Comparison of ENCODE assay signal across 8 mouse cellular contexts in the genomic region with DNA sequence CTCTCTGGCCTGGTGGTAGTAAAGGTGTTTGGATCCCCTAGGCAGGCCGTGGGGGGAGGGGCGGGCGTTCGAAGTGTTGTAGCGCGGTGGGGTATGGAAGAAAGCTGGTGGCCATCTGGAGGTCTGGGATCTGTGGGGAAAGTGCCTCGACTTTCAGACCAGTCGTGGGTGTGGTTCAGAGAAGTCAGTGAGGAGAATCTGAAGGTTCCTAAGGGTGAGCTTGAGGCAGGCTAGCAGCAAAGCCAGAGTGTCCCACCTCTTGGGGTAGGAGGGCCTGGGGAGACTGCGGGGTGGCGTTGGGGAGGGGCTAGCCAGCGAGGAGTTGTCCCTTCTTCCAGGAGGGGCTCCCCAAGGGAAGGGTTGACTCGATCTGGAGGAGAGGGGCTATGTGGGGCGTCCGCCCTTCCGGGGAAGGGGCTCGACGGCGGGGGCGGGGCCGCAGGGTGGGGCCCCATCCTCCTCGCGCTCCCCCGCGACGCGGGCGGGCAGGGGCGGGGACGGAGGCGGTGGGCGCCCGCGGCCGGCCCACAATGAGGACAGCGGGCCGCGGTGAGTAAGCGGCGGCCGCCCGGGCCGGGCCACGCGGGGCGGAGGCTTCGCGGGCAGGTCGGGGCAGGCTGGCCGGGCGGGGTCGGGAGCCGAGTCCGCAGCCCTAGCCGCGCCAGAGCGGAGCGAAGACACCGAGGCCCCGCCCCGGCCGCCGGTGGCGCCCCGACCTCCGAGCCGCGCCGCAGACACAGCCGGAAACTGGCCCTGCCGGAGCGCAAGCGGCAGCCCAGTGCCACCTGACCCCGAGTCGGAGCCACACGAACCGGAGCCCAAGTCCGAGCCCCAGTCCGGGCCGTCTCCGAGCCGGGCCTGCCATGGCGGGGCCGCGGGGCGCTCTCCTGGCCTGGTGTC. TPM values are rescaled to one million over a fixed set of nuclear protein-coding genes. Genes with fewer than 3 reads are reported as not detected.
A peak's percentile ranks its signal among the peaks of the same experiment; 100 is the strongest.
DNase-seq lines count a peak whose midpoint lies in the region; ATAC-seq and TF ChIP-seq lines count a peak whose summit lies in the region.

Gene Micall1 (plus strand): TSS at position 478 of the 900 bp plus-strand sequence.

- H3K4me3 ChIP-seq in embryonic facial prominence, embryonic 14.5 days (ENCODE audit: low read depth, low read length) = peak within 1 kb of the TSS; percentile 92
- peak within 1 kb of the TSS; percentile 63 for H3K4me3 ChIP-seq in heart, embryonic 11.5 days (ENCODE audit: low read depth, low read length)
- H3K4me3 ChIP-seq in kidney, embryonic 14.5 days (ENCODE audit: low read length) = peak within 1 kb of the TSS; percentile 89
- H3K4me3 ChIP-seq in liver, embryonic 11.5 days (ENCODE audit: low read depth, low read length) = peak within 1 kb of the TSS; percentile 84
- H3K4me3 ChIP-seq in myocyte = peak within 1 kb of the TSS; percentile 49
- H3K4me3 ChIP-seq in testis, adult 2 months (ENCODE audit: control insufficient read depth, low read depth, low read length) = peak within 1 kb of the TSS; percentile 94

- peak; percentile 68 for TF ChIP-seq POLR2A in myocyte (IDR thresholded peaks at IDR 0.05; ENCODE audit: insufficient read length, low read depth)
- TF ChIP-seq POLR2A in testis, adult 2 months (IDR thresholded peaks at IDR 0.05; ENCODE audit: control insufficient read depth, low read depth, low read length) = 0 out of 2 replicates have a peak, but pooled peaks have one; percentile 14

- H3K36me3 ChIP-seq in embryonic facial prominence, embryonic 14.5 days (ENCODE audit: control insufficient read depth, insufficient read depth, low read length) = peaks cover 7% of the 10 kb centered on the region; the same call in 1 of the 2 replicates
- H3K36me3 ChIP-seq in heart, embryonic 11.5 days (ENCODE audit: control insufficient read depth, insufficient read depth, low read length) = no peaks in the 10 kb centered on the region
- peaks cover 5% of the 10 kb centered on the region; the same call in 1 of the 2 replicates for H3K36me3 ChIP-seq in kidney, embryonic 14.5 days (ENCODE audit: control insufficient read depth, insufficient read depth, low read length)
- no peaks in the 10 kb centered on the region; the same call in 1 of the 2 replicates for H3K36me3 ChIP-seq in liver, embryonic 11.5 days (ENCODE audit: control insufficient read depth, insufficient read depth, low read length)
- H3K36me3 ChIP-seq in myocyte (ENCODE audit: control insufficient read depth, insufficient read depth) = no peaks in the 10 kb centered on the region
- H3K36me3 ChIP-seq in testis, adult 2 months (ENCODE audit: control insufficient read depth, insufficient read depth, low read length) = no peaks in the 10 kb centered on the region

- TF ChIP-seq CTCF in testis, adult 2 months (IDR thresholded peaks at IDR 0.05; ENCODE audit: control insufficient read depth, insufficient read depth, insufficient replicate concordance, low read depth, low read length) = no peak

- H3K79me2 ChIP-seq in myocyte (ENCODE audit: control insufficient read depth, insufficient read depth) = peaks cover 19% of the 10 kb centered on the region

- H3ac ChIP-seq in myocyte (ENCODE audit: control insufficient read depth, insufficient read length) = peak within 1 kb of the TSS; percentile 33

- peak within 1 kb of the TSS; percentile 92 for H3K4me2 ChIP-seq in embryonic facial prominence, embryonic 14.5 days (ENCODE audit: low read depth, low read length)
- H3K4me2 ChIP-seq in heart, embryonic 11.5 days = peak within 1 kb of the TSS; percentile 91
- H3K4me2 ChIP-seq in kidney, embryonic 14.5 days (replicated peaks; ENCODE audit: low read depth, low read length) = peak within 1 kb of the TSS; percentile 98
- peak within 1 kb of the TSS; percentile 99 for H3K4me2 ChIP-seq in liver, embryonic 11.5 days
- H3K4me2 ChIP-seq in myocyte (ENCODE audit: low read depth) = peak within 1 kb of the TSS; percentile 98

- peak; percentile 84 for ATAC-seq in embryonic facial prominence, embryonic 14.5 days (ENCODE audit: low read depth)
- peak; percentile 69 for ATAC-seq in heart, embryonic 11.5 days (replicated peaks; ENCODE audit: insufficient number of reproducible peaks, low FRiP score, low TSS enrichment)
- peak; percentile 81 for ATAC-seq in kidney, embryonic 14.5 days (ENCODE audit: low FRiP score, low TSS enrichment)
- peak; percentile 78 for ATAC-seq in liver, embryonic 11.5 days (replicated peaks; ENCODE audit: low FRiP score)

- peak; percentile 78 for DNase-seq in A20 (ENCODE audit: low read depth, low spot score)
- peak; percentile 89 for DNase-seq in adrenal gland, postnatal 10 days
- peak; percentile 83 for DNase-seq in embryonic facial prominence, embryonic 14.5 days (ENCODE audit: low spot score)
- peak; percentile 74 for DNase-seq in liver, embryonic 11.5 days (ENCODE audit: low spot score)

- WGBS in embryonic facial prominence, embryonic 14.5 days = 1% methylated on average over 14 of the region's 85 CpGs
- under 1% methylated on average over 68 of the region's 85 CpGs for WGBS in heart, embryonic 11.5 days (ENCODE audit: insufficient replicate concordance)
- WGBS in kidney, embryonic 14.5 days = under 1% methylated on average over 57 of the region's 85 CpGs
- WGBS in liver, embryonic 11.5 days = under 1% methylated on average over 82 of the region's 85 CpGs

- H3K27ac ChIP-seq in embryonic facial prominence, embryonic 14.5 days (replicated peaks; ENCODE audit: low read depth, low read length) = peak within 1 kb of the TSS; percentile 82
- H3K27ac ChIP-seq in heart, embryonic 11.5 days (ENCODE audit: low read depth, low read length) = peak within 1 kb of the TSS; percentile 87
- H3K27ac ChIP-seq in kidney, embryonic 14.5 days (ENCODE audit: low read depth, low read length) = peak within 1 kb of the TSS; percentile 74
- H3K27ac ChIP-seq in liver, embryonic 11.5 days (ENCODE audit: low read depth, low read length) = peak within 1 kb of the TSS; percentile 40
- H3K27ac ChIP-seq in testis, adult 2 months (ENCODE audit: control insufficient read depth, insufficient read depth, low read depth, low read length) = peak within 1 kb of the TSS; percentile 90

- H3K9ac ChIP-seq in embryonic facial prominence, embryonic 14.5 days (ENCODE audit: low read depth, low read length) = peak within 1 kb of the TSS; percentile 90
- peak within 1 kb of the TSS; percentile 90 for H3K9ac ChIP-seq in heart, embryonic 11.5 days (ENCODE audit: low read depth, low read length)
- peak within 1 kb of the TSS; percentile 89 for H3K9ac ChIP-seq in kidney, embryonic 14.5 days (ENCODE audit: low read depth, low read length)
- peak within 1 kb of the TSS; percentile 93 for H3K9ac ChIP-seq in liver, embryonic 11.5 days (ENCODE audit: low read depth, low read length)

- H3K9me3 ChIP-seq in embryonic facial prominence, embryonic 14.5 days (ENCODE audit: control insufficient read depth, low read length) = no peaks in the 10 kb centered on the region
- no peaks in the 10 kb centered on the region for H3K9me3 ChIP-seq in heart, embryonic 11.5 days (replicated peaks; ENCODE audit: control insufficient read depth, low read length)
- no peaks in the 10 kb centered on the region for H3K9me3 ChIP-seq in kidney, embryonic 14.5 days (ENCODE audit: control insufficient read depth, low read length)
- H3K9me3 ChIP-seq in liver, embryonic 11.5 days (ENCODE audit: control insufficient read depth, low read length) = no peaks in the 10 kb centered on the region

- peaks cover 27% of the 10 kb centered on the region for H3K4me1 ChIP-seq in embryonic facial prominence, embryonic 14.5 days (ENCODE audit: control insufficient read depth, insufficient read depth, low read length)
- H3K4me1 ChIP-seq in heart, embryonic 11.5 days (ENCODE audit: control insufficient read depth, insufficient read depth, low read length) = peaks cover 29% of the 10 kb centered on the region
- peaks cover 28% of the 10 kb centered on the region for H3K4me1 ChIP-seq in kidney, embryonic 14.5 days (ENCODE audit: control insufficient read depth, insufficient read depth, low read length)
- H3K4me1 ChIP-seq in liver, embryonic 11.5 days (replicated peaks; ENCODE audit: control insufficient read depth, insufficient read depth, low read length) = peaks cover 27% of the 10 kb centered on the region
- H3K4me1 ChIP-seq in testis, adult 2 months (ENCODE audit: control insufficient read depth, insufficient read depth, low read length) = peaks cover 22% of the 10 kb centered on the region

- no peaks in the 10 kb centered on the region for H3K27me3 ChIP-seq in embryonic facial prominence, embryonic 14.5 days (replicated peaks; ENCODE audit: control insufficient read depth, insufficient read depth, low read length)
- H3K27me3 ChIP-seq in heart, embryonic 11.5 days (ENCODE audit: control insufficient read depth, insufficient read depth, low read length) = no peaks in the 10 kb centered on the region
- H3K27me3 ChIP-seq in kidney, embryonic 14.5 days (ENCODE audit: control insufficient read depth, insufficient read depth, low read length) = no peaks in the 10 kb centered on the region
- H3K27me3 ChIP-seq in liver, embryonic 11.5 days (replicated peaks; ENCODE audit: control insufficient read depth, insufficient read depth, low read length) = no peaks in the 10 kb centered on the region
- H3K27me3 ChIP-seq in myocyte (ENCODE audit: control insufficient read depth, insufficient read depth, insufficient read length) = no peaks in the 10 kb centered on the region
- H3K27me3 ChIP-seq in testis, adult 2 months (ENCODE audit: control insufficient read depth, insufficient read depth, low read length) = no peaks in the 10 kb centered on the region

TF ChIP-seq in myocyte, 11 proteins besides CTCF, POLR2A, EP300 and RAD21 (continues in another document):
- TF ChIP-seq SRF (IDR thresholded peaks at IDR 0.05; ENCODE audit: control insufficient read depth, insufficient read length, low read depth) (no peak), REST (IDR thresholded peaks at IDR 0.05; ENCODE audit: insufficient read depth, insufficient read length) (no peak), TCF12 (IDR thresholded peaks at IDR 0.05; ENCODE audit: insufficient read depth, poor library complexity, severe bottlenecking) (no peak), MAX (IDR thresholded peaks at IDR 0.05; ENCODE audit: low read depth) (no peak), USF1 (IDR thresholded peaks at IDR 0.05; ENCODE audit: low read depth) (no peak), MYOG (IDR thresholded peaks at IDR 0.05; ENCODE audit: control insufficient read depth in 1 of 3, insufficient read depth in 1 of 3, insufficient read length in 2 of 3, low read depth in 2 of 3) (no peak), E2F4 (IDR thresholded peaks at IDR 0.05; ENCODE audit: insufficient read depth) (no peak)

RNA-seq across cellular contexts. Expression of gene Micall1, which starts in this region (rescaled TPM):
- total RNA-seq in adrenal gland, postnatal 10 days (2021) = 10 to 100 TPM; 29.0 to 33.4 TPM
- polyA plus RNA-seq in embryonic facial prominence, embryonic 14.5 days (2014; fragmentation: Nextera tagmentation; extraction: Ambion mirVana) = 10.5 and 10.8 TPM in 2 replicates
- polyA plus RNA-seq in heart, embryonic 11.5 days (2014; fragmentation: Nextera tagmentation; extraction: Ambion mirVana) = 11.9 and 13.6 TPM in 2 replicates
- polyA plus RNA-seq in kidney, embryonic 14.5 days (2014; fragmentation: Nextera tagmentation; extraction: Ambion mirVana) = 6.5 and 7.2 TPM in 2 replicates
- polyA plus RNA-seq in liver, embryonic 11.5 days (2014; fragmentation: Nextera tagmentation; extraction: Ambion mirVana) = 4.1 and 5.7 TPM in 2 replicates
- polyA plus RNA-seq in myocyte (2012; fragmentation: generic; extraction: Trizol) = 18.0 TPM
- 75.8 and 85.0 TPM in 2 replicates for polyA plus RNA-seq in testis, adult 2 months (2012; rRNA removed)

Comparison
In these comparisons a context has a peak if more than half of its experiments do, and no peak if none do; other contexts are left out.
1. Peak in every context shown above with its lines: DNase-seq, ATAC-seq, H3K4me3 ChIP-seq and H3K27ac ChIP-seq.
2. H3K27ac ChIP-seq: peak in every context shown above with its lines; median percentile 90 in testis, adult 2 months; 87 in heart, embryonic 11.5 days; 82 in embryonic facial prominence, embryonic 14.5 days; 74 in kidney, embryonic 14.5 days; 40 in liver, embryonic 11.5 days.